ENCODE assay signal across 11 mouse cellular contexts in the genomic region with DNA sequence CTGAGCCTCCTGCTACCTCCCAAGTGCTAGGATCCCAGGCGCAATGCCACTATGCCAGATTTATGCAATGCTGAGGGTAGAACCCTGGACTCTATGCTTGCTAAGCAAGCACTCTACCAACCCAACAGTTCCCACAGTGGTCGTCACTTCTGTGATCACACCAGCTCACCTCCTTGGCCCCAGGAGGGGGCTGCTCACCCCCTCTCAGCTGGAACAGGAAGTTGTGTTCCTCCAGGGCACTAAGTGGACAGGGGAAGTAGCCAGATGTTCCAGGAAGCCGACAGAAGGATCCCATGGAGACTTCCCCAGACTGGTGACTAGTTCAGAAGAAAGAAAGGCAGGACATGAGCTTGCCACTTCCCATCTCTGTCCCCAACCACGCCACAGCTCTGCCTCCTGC. TPM values are rescaled to one million over a fixed set of nuclear protein-coding genes. Genes with fewer than 3 reads are reported as not detected.
DNase-seq lines count a peak whose midpoint lies in the region; ATAC-seq and TF ChIP-seq lines count a peak whose summit lies in the region.
"Had no signal": no experiment of that assay in that cellular context is flagged by ENCODE, and none has a peak within 500 bp of the region (broad histone marks: within the 10 kb centered on the region; RNA-seq: fewer than 3 reads in every experiment).

No protein-coding gene starts in this region.

- no peak for TF ChIP-seq CTCF in E14TG2a.4 (conservative IDR thresholded peaks at IDR 0.05; ENCODE audit: low read length)

- H3K9ac ChIP-seq in hindbrain, embryonic 11.5 days (ENCODE audit: low read depth, low read length) = no peak overlapping the region
- H3K9ac ChIP-seq in liver, embryonic 15.5 days = peak overlapping the region; percentile 84; the same call in 1 of the 2 replicates

- peak overlapping the region; percentile 83 for H3K4me3 ChIP-seq in hindbrain, embryonic 10.5 days
- no peak overlapping the region for H3K4me3 ChIP-seq in hindbrain, embryonic 11.5 days (ENCODE audit: low read depth, low read length)
- 0 out of 2 replicates have a peak overlapping the region, but pooled peaks have one; percentile 97 for H3K4me3 ChIP-seq in E14TG2a.4 (replicated peaks; ENCODE audit: low read length)
- peak overlapping the region; percentile 87; the same call in 1 of the 2 replicates for H3K4me3 ChIP-seq in embryonic facial prominence, embryonic 10.5 days
- peak overlapping the region; percentile 84 for H3K4me3 ChIP-seq in liver, embryonic 15.5 days (replicated peaks)

- peaks cover 42% of the 10 kb centered on the region for H3K4me1 ChIP-seq in hindbrain, embryonic 10.5 days (replicated peaks)
- H3K4me1 ChIP-seq in hindbrain, embryonic 11.5 days (replicated peaks; ENCODE audit: control insufficient read depth, insufficient read depth, low read length) = peaks cover 8% of the 10 kb centered on the region
- H3K4me1 ChIP-seq in E14TG2a.4 (replicated peaks; ENCODE audit: low read depth, low read length) = peaks cover 65% of the 10 kb centered on the region
- H3K4me1 ChIP-seq in embryonic facial prominence, embryonic 10.5 days = peaks cover 30% of the 10 kb centered on the region
- peaks cover 76% of the 10 kb centered on the region for H3K4me1 ChIP-seq in liver, embryonic 15.5 days (replicated peaks)

- no peak overlapping the region for H3K27ac ChIP-seq in hindbrain, embryonic 10.5 days
- H3K27ac ChIP-seq in hindbrain, embryonic 11.5 days (ENCODE audit: low read depth, low read length) = no peak overlapping the region
- H3K27ac ChIP-seq in embryonic facial prominence, embryonic 10.5 days (replicated peaks) = no peak overlapping the region
- peak overlapping the region; percentile 75 for H3K27ac ChIP-seq in liver, embryonic 15.5 days (replicated peaks)

- no peak overlapping the region for H3K4me2 ChIP-seq in hindbrain, embryonic 11.5 days (replicated peaks; ENCODE audit: low read depth, low read length)
- H3K4me2 ChIP-seq in liver, embryonic 15.5 days = peak overlapping the region; percentile 95

- no peaks in the 10 kb centered on the region for H3K9me3 ChIP-seq in hindbrain, embryonic 10.5 days
- no peaks in the 10 kb centered on the region for H3K9me3 ChIP-seq in hindbrain, embryonic 11.5 days (ENCODE audit: control insufficient read depth, low read length)
- H3K9me3 ChIP-seq in E14TG2a.4 (ENCODE audit: low read length) = no peaks in the 10 kb centered on the region
- H3K9me3 ChIP-seq in embryonic facial prominence, embryonic 10.5 days = no peaks in the 10 kb centered on the region
- no peaks in the 10 kb centered on the region for H3K9me3 ChIP-seq in liver, embryonic 15.5 days (replicated peaks)

- no peaks in the 10 kb centered on the region for H3K27me3 ChIP-seq in hindbrain, embryonic 10.5 days (ENCODE audit: insufficient read depth, poor library complexity, severe bottlenecking)
- H3K27me3 ChIP-seq in hindbrain, embryonic 11.5 days (ENCODE audit: control insufficient read depth, insufficient read depth, low read length) = no peaks in the 10 kb centered on the region
- no peaks in the 10 kb centered on the region for H3K27me3 ChIP-seq in E14TG2a.4 (ENCODE audit: insufficient read depth, low read length)
- H3K27me3 ChIP-seq in embryonic facial prominence, embryonic 10.5 days (replicated peaks; ENCODE audit: low read depth, poor library complexity, severe bottlenecking) = no peaks in the 10 kb centered on the region
- no peaks in the 10 kb centered on the region for H3K27me3 ChIP-seq in liver, embryonic 15.5 days

- intact Hi-C loops in left cerebral cortex, postnatal 4 days (cut with DNase I) = no loop called here

- DNase-seq in hindbrain, embryonic 10.5 days (ENCODE audit: low spot score) = no peak
- no peak for DNase-seq in hindbrain, embryonic 11.5 days (ENCODE audit: low spot score)
- DNase-seq in embryonic facial prominence, embryonic 10.5 days (ENCODE audit: low spot score) = no peak
- no peak for DNase-seq in T-cell, adult 2 months (ENCODE audit: low spot score)
- DNase-seq in left cerebral cortex, postnatal 4 days = no peak
- DNase-seq in layer of hippocampus, adult 9-11 months = no peak
- DNase-seq: thymus, postnatal 4 days had no signal

- H3K36me3 ChIP-seq in hindbrain, embryonic 10.5 days = peaks cover 71% of the 10 kb centered on the region
- H3K36me3 ChIP-seq in hindbrain, embryonic 11.5 days (ENCODE audit: control insufficient read depth, insufficient read depth, low read length) = peaks cover 7% of the 10 kb centered on the region; the same call in 1 of the 2 replicates
- H3K36me3 ChIP-seq in E14TG2a.4 (ENCODE audit: insufficient read depth, low read length) = peaks cover 69% of the 10 kb centered on the region
- peaks cover 63% of the 10 kb centered on the region for H3K36me3 ChIP-seq in embryonic facial prominence, embryonic 10.5 days (replicated peaks)
- peaks cover 37% of the 10 kb centered on the region for H3K36me3 ChIP-seq in liver, embryonic 15.5 days (replicated peaks)

- WGBS in hindbrain, embryonic 10.5 days = 84% methylated on average over 4 of the region's 4 CpGs
- 82% methylated on average over 4 of the region's 4 CpGs for WGBS in hindbrain, embryonic 11.5 days
- 71% methylated on average over 4 of the region's 4 CpGs for WGBS in embryonic facial prominence, embryonic 10.5 days
- 26% methylated on average over 4 of the region's 4 CpGs for WGBS in liver, embryonic 15.5 days (ENCODE audit: insufficient replicate concordance)

- ATAC-seq in hindbrain, embryonic 11.5 days (ENCODE audit: low FRiP score) = no peak
- ATAC-seq in liver, embryonic 15.5 days (ENCODE audit: insufficient read depth) = no peak

RNA-seq across cellular contexts. Expression of a gene that starts 1.8 kb away (rescaled TPM):
- polyA plus RNA-seq in hindbrain, embryonic 10.5 days (2016; fragmentation: Nextera tagmentation; extraction: Ambion mirVana) = 6.3 and 10.1 TPM in 2 replicates
- 7.0 and 7.1 TPM in 2 replicates for polyA plus RNA-seq in hindbrain, embryonic 11.5 days (2014; fragmentation: Nextera tagmentation; extraction: Ambion mirVana)
- polyA plus RNA-seq in embryonic facial prominence, embryonic 10.5 days (2016; fragmentation: Nextera tagmentation; extraction: Ambion mirVana) = 5.7 and 6.1 TPM in 2 replicates
- polyA plus RNA-seq in liver, embryonic 15.5 days (2015; fragmentation: Nextera tagmentation; extraction: Ambion mirVana) = 2.5 and 3.6 TPM in 2 replicates
- 10 to 100 TPM; 90.0 to 98.2 TPM for total RNA-seq in left cerebral cortex, postnatal 4 days (2021)

RNA-seq across cellular contexts. Expression of a gene that starts 6.7 kb away (rescaled TPM):
- 49.5 and 63.6 TPM in 2 replicates for polyA plus RNA-seq in hindbrain, embryonic 10.5 days (2016; fragmentation: Nextera tagmentation; extraction: Ambion mirVana)
- polyA plus RNA-seq in hindbrain, embryonic 11.5 days (2014; fragmentation: Nextera tagmentation; extraction: Ambion mirVana) = 51.0 and 54.4 TPM in 2 replicates
- 38.6 and 40.2 TPM in 2 replicates for polyA plus RNA-seq in embryonic facial prominence, embryonic 10.5 days (2016; fragmentation: Nextera tagmentation; extraction: Ambion mirVana)
- polyA plus RNA-seq in liver, embryonic 15.5 days (2015; fragmentation: Nextera tagmentation; extraction: Ambion mirVana) = 35.3 and 36.0 TPM in 2 replicates
- 10 to 100 TPM; 53.1 to 60.1 TPM for total RNA-seq in left cerebral cortex, postnatal 4 days (2021)

RNA-seq across cellular contexts. Expression of a gene that starts 10.6 kb away (rescaled TPM):
- 7.9 and 8.5 TPM in 2 replicates for polyA plus RNA-seq in hindbrain, embryonic 10.5 days (2016; fragmentation: Nextera tagmentation; extraction: Ambion mirVana)
- 4.6 and 6.1 TPM in 2 replicates for polyA plus RNA-seq in hindbrain, embryonic 11.5 days (2014; fragmentation: Nextera tagmentation; extraction: Ambion mirVana)
- 3.6 and 4.5 TPM in 2 replicates for polyA plus RNA-seq in embryonic facial prominence, embryonic 10.5 days (2016; fragmentation: Nextera tagmentation; extraction: Ambion mirVana)
- 0.07 and 0.26 TPM in 2 replicates for polyA plus RNA-seq in liver, embryonic 15.5 days (2015; fragmentation: Nextera tagmentation; extraction: Ambion mirVana)
- total RNA-seq in left cerebral cortex, postnatal 4 days (2021) = 1 to 10 TPM in 1 of 2 experiments, under 1 TPM in 1; 0.86 to 1.6 TPM

RNA-seq across cellular contexts. Expression of a gene that starts 17.8 kb away (rescaled TPM):
- polyA plus RNA-seq in hindbrain, embryonic 10.5 days (2016; fragmentation: Nextera tagmentation; extraction: Ambion mirVana) = 0.13 and 0.26 TPM in 2 replicates
- polyA plus RNA-seq in hindbrain, embryonic 11.5 days (2014; fragmentation: Nextera tagmentation; extraction: Ambion mirVana) = 0.06 TPM in 2 replicates
- 0.11 TPM in 1 of 2 replicates, not detected in the other for polyA plus RNA-seq in embryonic facial prominence, embryonic 10.5 days (2016; fragmentation: Nextera tagmentation; extraction: Ambion mirVana)
- not detected in 2 replicates for polyA plus RNA-seq in liver, embryonic 15.5 days (2015; fragmentation: Nextera tagmentation; extraction: Ambion mirVana)
- under 1 TPM in 1 of 2 experiments, not detected in 1; 0.20 TPM for total RNA-seq in left cerebral cortex, postnatal 4 days (2021)
- total RNA-seq: layer of hippocampus, adult 8-10 months had no signal
- polyA plus RNA-seq: embryonic facial prominence, embryonic 11.5 days had no signal

RNA-seq across cellular contexts. Expression of a gene that starts 17.8 kb away (rescaled TPM):
- polyA plus RNA-seq in hindbrain, embryonic 10.5 days (2016; fragmentation: Nextera tagmentation; extraction: Ambion mirVana) = 48.0 and 95.4 TPM in 2 replicates
- 20.8 and 23.9 TPM in 2 replicates for polyA plus RNA-seq in hindbrain, embryonic 11.5 days (2014; fragmentation: Nextera tagmentation; extraction: Ambion mirVana)
- polyA plus RNA-seq in embryonic facial prominence, embryonic 10.5 days (2016; fragmentation: Nextera tagmentation; extraction: Ambion mirVana) = 48.1 TPM in 2 replicates
- 0.45 and 0.62 TPM in 2 replicates for polyA plus RNA-seq in liver, embryonic 15.5 days (2015; fragmentation: Nextera tagmentation; extraction: Ambion mirVana)
- 100 to 1,000 TPM in 1 of 2 experiments, 10 to 100 TPM in 1; 86.4 to 104 TPM for total RNA-seq in left cerebral cortex, postnatal 4 days (2021)
